Mouse (Mus musculus) frontal cortex, postnatal 25 days (tissue): Measurements from ENCODE around the gene Srp68.
"Not testable (repeated sequence)": the region's sequence is repeated elsewhere in the genome, so short reads cannot be mapped to it uniquely, and the experiment has no call there.

Experiments used
- DNase-seq, 2 experiments: peaks; one replicate each; pipeline ENCODE4 v3.0.0; 2022; ENCODE audit warnings: low spot score in 2 of 2

The Srp68 gene

GRCm38 (mm10) chr11:116282912-116283521 lies 9.0 kb upstream of the Srp68 start:
- DNase-seq = no peak

- no peak for DNase-seq
Measured at GRCm38 (mm10) chr11:116282089-116282488, 8.1 kb upstream of the Srp68 start.

GRCm38 (mm10) chr11:116281671-116282070 lies 7.7 kb upstream of the Srp68 start:
- DNase-seq = no peak

GRCm38 (mm10) chr11:116280751-116281663 lies 7.0 kb upstream of the Srp68 start, which contains the start of gene Galr2:
Galr2 (plus strand) TSS chr11:116280939.
- no peak for DNase-seq

GRCm38 (mm10) chr11:116277184-116277583 lies 3.2 kb upstream of the Srp68 start:
- DNase-seq = not testable (repeated sequence)

GRCm38 (mm10) chr11:116273469-116274044 lies 460 bp downstream of the Srp68 start:
- no peak for DNase-seq

- DNase-seq = no peak
Measured at GRCm38 (mm10) chr11:116272589-116273468, 1.2 kb downstream of the Srp68 start.

- DNase-seq = no peak
Measured at GRCm38 (mm10) chr11:116269560-116269959, 4.5 kb downstream of the Srp68 start.

GRCm38 (mm10) chr11:116268313-116268712 lies 5.7 kb downstream of the Srp68 start:
- no peak for DNase-seq

- no peak for DNase-seq
Measured at GRCm38 (mm10) chr11:116267637-116268036, 6.4 kb downstream of the Srp68 start.

GRCm38 (mm10) chr11:116265850-116266249 lies 8.2 kb downstream of the Srp68 start:
- DNase-seq = no peak

- no peak for DNase-seq
Measured at GRCm38 (mm10) chr11:116265352-116265751, 8.7 kb downstream of the Srp68 start.

- no peak for DNase-seq
Measured at GRCm38 (mm10) chr11:116260259-116260658, 13.8 kb downstream of the Srp68 start.

- DNase-seq = no peak
Measured at GRCm38 (mm10) chr11:116259461-116259860, 14.6 kb downstream of the Srp68 start.

- DNase-seq = no peak
Measured at GRCm38 (mm10) chr11:116255982-116256675, 17.9 kb downstream of the Srp68 start.

GRCm38 (mm10) chr11:116255090-116255981 lies 18.7 kb downstream of the Srp68 start:
- DNase-seq = no peak

- DNase-seq = no peak
Measured at GRCm38 (mm10) chr11:116254627-116255026, 19.4 kb downstream of the Srp68 start.

GRCm38 (mm10) chr11:116253076-116253600 lies 20.9 kb downstream of the Srp68 start:
- DNase-seq = no peak

- DNase-seq = no peak
Measured at GRCm38 (mm10) chr11:116250898-116251297, 23.1 kb downstream of the Srp68 start.
